Comparison of ENCODE assay signal across 8 mouse cellular contexts in genomic region chr16:30068041-30069020, GRCm38 (mm10). TPM values are rescaled to one million over a fixed set of nuclear protein-coding genes. Genes with fewer than 3 reads are reported as not detected.
DNase-seq lines count a peak whose midpoint lies in the region; ATAC-seq and TF ChIP-seq lines count a peak whose summit lies in the region.

No protein-coding gene starts in this region.

- H3K4me1 ChIP-seq in forebrain, embryonic 13.5 days = peaks cover 58% of the 10 kb centered on the region
- H3K4me1 ChIP-seq in lung, embryonic 16.5 days (replicated peaks; ENCODE audit: control insufficient read depth, insufficient read depth, low read length) = peaks cover 32% of the 10 kb centered on the region
- peaks cover 44% of the 10 kb centered on the region for H3K4me1 ChIP-seq in testis, adult 2 months (ENCODE audit: control insufficient read depth, insufficient read depth, low read length)

- H3K9ac ChIP-seq in forebrain, embryonic 13.5 days = peak overlapping the region; percentile 49
- peak overlapping the region; percentile 68 for H3K9ac ChIP-seq in lung, embryonic 16.5 days (ENCODE audit: low read length)

- TF ChIP-seq CTCF in testis, adult 2 months (IDR thresholded peaks at IDR 0.05; ENCODE audit: control insufficient read depth, insufficient read depth, insufficient replicate concordance, low read depth, low read length) = no peak

- peak overlapping the region; percentile 11 for H3K27ac ChIP-seq in forebrain, embryonic 13.5 days
- peak overlapping the region; percentile 88 for H3K27ac ChIP-seq in lung, embryonic 16.5 days (ENCODE audit: low read length)
- peak overlapping the region; percentile 72 for H3K27ac ChIP-seq in testis, adult 2 months (ENCODE audit: control insufficient read depth, insufficient read depth, low read depth, low read length)

- ATAC-seq in forebrain, embryonic 13.5 days = no peak
- ATAC-seq in lung, embryonic 16.5 days (ENCODE audit: low read depth) = no peak
- no peak for ATAC-seq in granulocyte monocyte progenitor cell, adult 5-6 weeks (replicated peaks; ENCODE audit: poor library complexity, severe bottlenecking)

- no peaks in the 10 kb centered on the region for H3K36me3 ChIP-seq in forebrain, embryonic 13.5 days (ENCODE audit: poor library complexity, severe bottlenecking)
- H3K36me3 ChIP-seq in lung, embryonic 16.5 days (ENCODE audit: control insufficient read depth, insufficient read depth, low read length) = no peaks in the 10 kb centered on the region; the same call in 1 of the 2 replicates
- no peaks in the 10 kb centered on the region for H3K36me3 ChIP-seq in testis, adult 2 months (ENCODE audit: control insufficient read depth, insufficient read depth, low read length)

- peak; percentile 42 for DNase-seq in kidney, adult 18-20 months
- no peak for DNase-seq in kidney, adult 8-10 months
- DNase-seq in R1 (ENCODE audit: low read depth, low spot score) = peak; percentile 60
- DNase-seq in hindlimb bud, embryonic 11.5 days (ENCODE audit: extremely low spot score, low read depth, low spot score) = peak; percentile 94

- H3K4me2 ChIP-seq in forebrain, embryonic 13.5 days = peak overlapping the region; percentile 64
- peak overlapping the region; percentile 67 for H3K4me2 ChIP-seq in lung, embryonic 16.5 days (ENCODE audit: low read depth, low read length)

- WGBS in forebrain, embryonic 13.5 days = 1% methylated on average over 36 of the region's 36 CpGs
- WGBS in lung, embryonic 16.5 days = 3% methylated on average over 30 of the region's 36 CpGs

- no peaks in the 10 kb centered on the region for H3K9me3 ChIP-seq in forebrain, embryonic 13.5 days (replicated peaks)
- H3K9me3 ChIP-seq in lung, embryonic 16.5 days (ENCODE audit: control insufficient read depth, low read length) = no peaks in the 10 kb centered on the region

- TF ChIP-seq POLR2A in testis, adult 2 months (IDR thresholded peaks at IDR 0.05; ENCODE audit: control insufficient read depth, low read depth, low read length) = no peak

- peaks cover 25% of the 10 kb centered on the region for H3K27me3 ChIP-seq in forebrain, embryonic 13.5 days
- H3K27me3 ChIP-seq in lung, embryonic 16.5 days (ENCODE audit: control insufficient read depth, insufficient read depth, low read depth, low read length) = no peaks in the 10 kb centered on the region
- H3K27me3 ChIP-seq in testis, adult 2 months (ENCODE audit: control insufficient read depth, insufficient read depth, low read length) = peaks cover 12% of the 10 kb centered on the region

- H3K4me3 ChIP-seq in forebrain, embryonic 13.5 days = peak overlapping the region; percentile 29
- H3K4me3 ChIP-seq in lung, embryonic 16.5 days (ENCODE audit: low read length) = peak overlapping the region; percentile 42
- H3K4me3 ChIP-seq in testis, adult 2 months (ENCODE audit: control insufficient read depth, low read depth, low read length) = no peak overlapping the region; the same call in 1 of the 2 replicates

RNA-seq across cellular contexts. Expression of gene Hes1, which starts 4.1 kb away (rescaled TPM):
- polyA plus RNA-seq in forebrain, embryonic 13.5 days (2015; fragmentation: Nextera tagmentation; extraction: Ambion mirVana) = 29.9 and 30.4 TPM in 2 replicates
- polyA plus RNA-seq in lung, embryonic 16.5 days (2015; fragmentation: Nextera tagmentation; extraction: Ambion mirVana) = 37.1 and 40.7 TPM in 2 replicates
- polyA plus RNA-seq in testis, adult 2 months (2012; rRNA removed) = 9.7 and 12.4 TPM in 2 replicates
- not detected in 2 replicates for total RNA-seq in granulocyte monocyte progenitor cell, adult 5-6 weeks (2014; fragmentation: Nextera tagmentation)
- total RNA-seq in granulocyte monocyte progenitor cell, adult 5-6 weeks (2017) = not detected in 2 replicates

Comparison
In these comparisons a context has a peak if more than half of its experiments do, and no peak if none do; other contexts are left out.
1. DNase-seq: peak in kidney, adult 18-20 months (single experiment), R1 (single experiment) and hindlimb bud, embryonic 11.5 days (single experiment); none in kidney, adult 8-10 months (0 of 2).
2. H3K27ac ChIP-seq: peak in every context shown above with its lines; median percentile 88 in lung, embryonic 16.5 days; 72 in testis, adult 2 months; 11 in forebrain, embryonic 13.5 days.